Mouse (Mus musculus) liver (tissue): ENCODE measurements around the gene Trp63.

ENCODE experiments used
- DNase-seq: peaks from one replicate; pipeline ENCODE4 v3.0.0-alpha.2; 2020; ENCODE audit warnings: mixed read lengths

The Trp63 gene

GRCm38 (mm10) chr16:25877416-25877965, 193.9 kb downstream of the Trp63 start:
- no peak for DNase-seq

- DNase-seq, result no peak
Measured at GRCm38 (mm10) chr16:25878116-25878515, 194.6 kb downstream of the Trp63 start.

- DNase-seq, result no peak
Measured at GRCm38 (mm10) chr16:25899071-25899470, 215.5 kb downstream of the Trp63 start.

GRCm38 (mm10) chr16:25899657-25900056, 216.1 kb downstream of the Trp63 start:
- DNase-seq, result no peak

GRCm38 (mm10) chr16:25900389-25900908, 216.9 kb downstream of the Trp63 start:
- DNase-seq, result no peak

- DNase-seq, result no peak
Measured at GRCm38 (mm10) chr16:25912185-25912584, 228.6 kb downstream of the Trp63 start.

- no peak for DNase-seq
Measured at GRCm38 (mm10) chr16:25934181-25934580, 250.6 kb downstream of the Trp63 start.
